Mouse (Mus musculus) MEL (cell line): Measurements from ENCODE around the gene Fev. TPM values are rescaled to one million over a fixed set of nuclear protein-coding genes. Genes with fewer than 3 reads are reported as not detected.

Source experiments
- DNase-seq: peaks from one replicate; pipeline ENCODE4 v3.0.0; 2011; ENCODE audit warnings: low read depth, low spot score
- H3K27ac ChIP-seq: 2 replicates; pipeline ENCODE4 v1.5.1; 2012; ENCODE audit warnings: low read depth, mild to moderate bottlenecking, control low read depth, low read length, moderate library complexity; ENCODE audit not compliant: control insufficient read depth
- H3K27me3 ChIP-seq, 2 experiments: fragments of 150-350 bp in 1 of 2; sonication (generic) in 1 of 2; 2 replicates each; pipeline ENCODE4 v1.6.1; 2012; ENCODE audit warnings: low read length in 2 of 2, mild to moderate bottlenecking in 2 of 2, improper control_type of control experiment in 1 of 2, moderate library complexity in 1 of 2; ENCODE audit not compliant: insufficient read depth in 2 of 2, control insufficient read depth in 1 of 2
- H3K36me3 ChIP-seq, 2 experiments: 2 replicates each; pipeline ENCODE4 v1.6.1; 2012 to 2014; ENCODE audit warnings: low read length in 2 of 2, improper control_type of control experiment in 1 of 2, inconsistent platforms in 1 of 2, mild to moderate bottlenecking in 1 of 2; ENCODE audit not compliant: insufficient read depth in 2 of 2, control insufficient read depth in 1 of 2
- H3K4me1 ChIP-seq, 2 experiments: fragments of 150-350 bp in 1 of 2; sonication (generic) in 1 of 2; 2 replicates each; pipeline ENCODE4 v1.6.1; 2012; ENCODE audit warnings: low read length in 2 of 2, improper control_type of control experiment in 1 of 2, mild to moderate bottlenecking in 1 of 2; ENCODE audit not compliant: insufficient read depth in 2 of 2, control insufficient read depth in 1 of 2
- H3K4me3 ChIP-seq, 2 experiments: fragments of 150-350 bp in 1 of 2; sonication (generic) in 1 of 2; 2 replicates each; pipeline ENCODE4 v1.5.1; 2012; ENCODE audit warnings: low read depth in 2 of 2, low read length in 2 of 2, mild to moderate bottlenecking in 2 of 2, moderate library complexity in 2 of 2, control low read depth in 1 of 2, improper control_type of control experiment in 1 of 2; ENCODE audit not compliant: control insufficient read depth in 1 of 2, insufficient read depth in 1 of 2
- H3K79me2 ChIP-seq: 2 replicates; pipeline ENCODE4 v1.6.1; 2012; ENCODE audit warnings: mild to moderate bottlenecking, low read length, moderate library complexity; ENCODE audit not compliant: control insufficient read depth, poor library complexity, insufficient read depth
- H3K9ac ChIP-seq: 2 replicates; pipeline ENCODE4 v1.6.1; 2012; ENCODE audit warnings: low read depth, mild to moderate bottlenecking, control low read depth, low read length, moderate library complexity; ENCODE audit not compliant: control insufficient read depth, poor library complexity, severe bottlenecking
- H3K9me3 ChIP-seq: fragments of 150-350 bp; sonication (generic); replicated peaks from 2 replicates; pipeline ENCODE4 v1.6.1; 2012; ENCODE audit warnings: mild to moderate bottlenecking, low read length, improper control_type of control experiment, moderate library complexity; ENCODE audit not compliant: insufficient read depth
- ETS1 ChIP-seq: IDR thresholded peaks from 2 replicates; pipeline ENCODE4 v1.6.1; 2012; ENCODE audit warnings: low read depth, mild to moderate bottlenecking, inconsistent platforms, low read length, improper control_type of control experiment, moderate library complexity
- HCFC1 ChIP-seq: IDR thresholded peaks from 2 replicates; pipeline ENCODE4 v1.6.1; 2012; ENCODE audit warnings: low read depth, mild to moderate bottlenecking, inconsistent platforms, low read length, improper control_type of control experiment, moderate library complexity
- JUND ChIP-seq: IDR thresholded peaks from 2 replicates; pipeline ENCODE4 v1.6.1; 2011; ENCODE audit warnings: low read depth, mild to moderate bottlenecking, improper control_type of control experiment, low read length
- MEF2A ChIP-seq: IDR thresholded peaks from 2 replicates; pipeline ENCODE4 v1.6.1; 2014; ENCODE audit warnings: low read depth, mild to moderate bottlenecking, inconsistent platforms, low read length, improper control_type of control experiment; ENCODE audit not compliant: poor library complexity, insufficient replicate concordance, severe bottlenecking; ENCODE audit errors: extremely low read depth
- MXI1 ChIP-seq: IDR thresholded peaks from 2 replicates; pipeline ENCODE4 v1.6.1; 2011; ENCODE audit warnings: mild to moderate bottlenecking, low read depth, low read length, improper control_type of control experiment
- MYB ChIP-seq: IDR thresholded peaks from 2 replicates; pipeline ENCODE4 v1.6.1; 2011; ENCODE audit warnings: mild to moderate bottlenecking, low read depth, low read length, improper control_type of control experiment
- MYC ChIP-seq: IDR thresholded peaks from 2 replicates; pipeline ENCODE4 v1.6.1; 2011; ENCODE audit warnings: low read depth, mild to moderate bottlenecking, low read length, improper control_type of control experiment, moderate library complexity
- NRF1 ChIP-seq: IDR thresholded peaks from 2 replicates; pipeline ENCODE4 v1.6.1; 2014; ENCODE audit warnings: low read depth, mild to moderate bottlenecking, inconsistent platforms, low read length, improper control_type of control experiment, moderate library complexity; ENCODE audit not compliant: poor library complexity, insufficient read depth, severe bottlenecking
- POLR2A ChIP-seq, 2 experiments: IDR thresholded peaks; 2 replicates each; pipeline ENCODE4 v1.6.1; 2011 to 2012; ENCODE audit warnings: low read length in 2 of 2, mild to moderate bottlenecking in 2 of 2, control low read depth in 1 of 2, improper control_type of control experiment in 1 of 2, low read depth in 1 of 2, moderate library complexity in 1 of 2; ENCODE audit not compliant: control insufficient read depth in 1 of 2, insufficient read depth in 1 of 2, poor library complexity in 1 of 2
- RAD21 ChIP-seq: IDR thresholded peaks from 2 replicates; pipeline ENCODE4 v1.6.1; 2011; ENCODE audit warnings: mild to moderate bottlenecking, low read depth, low read length, improper control_type of control experiment
- SMC3 ChIP-seq: IDR thresholded peaks from 2 replicates; pipeline ENCODE4 v1.6.1; 2011; ENCODE audit warnings: low read depth, low read length, improper control_type of control experiment
- TBP ChIP-seq: IDR thresholded peaks from 2 replicates; pipeline ENCODE4 v1.8.0; 2011; ENCODE audit warnings: low read depth, low read length, improper control_type of control experiment
- TCF12 ChIP-seq: IDR thresholded peaks from 2 replicates; pipeline ENCODE4 v1.6.1; 2014; ENCODE audit warnings: low read depth, mild to moderate bottlenecking, inconsistent platforms, low read length, improper control_type of control experiment, moderate library complexity
- UBTF ChIP-seq: IDR thresholded peaks from 2 replicates; pipeline ENCODE4 v1.6.1; 2012; ENCODE audit warnings: low read depth, mild to moderate bottlenecking, inconsistent platforms, low read length, improper control_type of control experiment, moderate library complexity, borderline replicate concordance; ENCODE audit not compliant: insufficient read depth
- USF1 ChIP-seq: IDR thresholded peaks from 2 replicates; pipeline ENCODE4 v1.6.1; 2014; ENCODE audit warnings: low read depth, mild to moderate bottlenecking, inconsistent platforms, low read length, improper control_type of control experiment, moderate library complexity
- ZKSCAN1 ChIP-seq: IDR thresholded peaks from 2 replicates; pipeline ENCODE4 v1.6.1; 2012; ENCODE audit warnings: low read depth, mild to moderate bottlenecking, inconsistent platforms, low read length, improper control_type of control experiment, moderate library complexity
- polyA plus RNA-seq, 2 experiments: library from polyadenylated mRNA; stranded (reverse) in 1 of 2; unstranded in 1 of 2; fragments of >175 nt in 1 of 2; fragments of >200 nt in 1 of 2; gene quantifications; 2 replicates each; pipeline versions ENCODE4 v1.2.1 to v1.2.4; 2012; ENCODE audit warnings: low replicate concordance in 2 of 2, low read depth in 1 of 2; ENCODE audit not compliant: insufficient read length in 2 of 2, insufficient read depth in 1 of 2, missing spikeins in 1 of 2
- total RNA-seq: library from RNA; depleted of rRNA; stranded (reverse); fragments of 300-350 nt; gene quantifications from 2 replicates; pipeline ENCODE4 v1.2.3, GENCODE M21; 2012

Fev gene
- total and polyA plus RNA-seq, 3 experiments = not detected

DNA sequence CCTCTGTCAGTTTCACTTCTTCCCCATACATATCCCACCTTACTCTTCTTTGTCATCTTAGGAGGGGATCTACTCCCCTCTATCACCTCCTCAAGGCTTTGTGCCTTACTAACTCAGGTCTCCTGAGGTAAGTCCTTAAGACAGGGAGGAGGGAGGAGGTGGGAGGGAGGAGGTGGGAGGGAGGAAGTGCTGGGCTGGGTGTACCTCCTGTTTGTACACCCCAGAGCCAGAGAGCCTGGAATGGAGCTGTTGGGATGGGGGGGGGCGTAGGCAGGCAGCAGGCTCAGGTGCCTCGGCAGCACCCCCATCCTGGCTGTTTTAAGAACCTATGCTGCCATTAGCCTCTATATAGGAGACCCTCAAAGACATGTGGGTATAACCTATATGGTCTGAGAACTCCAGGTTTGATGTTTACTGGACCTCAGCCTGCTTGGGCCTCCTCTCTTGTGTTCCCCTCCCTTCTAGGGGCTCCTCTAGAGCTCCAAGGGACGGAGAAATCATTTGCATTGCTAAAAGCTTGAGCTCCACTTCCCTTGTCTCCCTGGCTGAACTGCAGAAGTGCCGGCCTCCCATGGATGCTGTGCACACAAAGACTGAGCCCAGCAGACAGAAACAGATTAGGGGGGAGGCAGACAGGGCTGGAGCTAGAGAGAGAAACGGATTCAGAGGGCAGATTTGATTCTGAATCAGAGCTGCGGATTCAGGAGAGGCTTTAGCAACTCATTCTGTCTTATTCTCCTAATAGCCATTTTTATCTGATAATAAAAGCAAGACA lies 34.0 kb downstream of the Fev start:
- H3K79me2 ChIP-seq = no peaks in the 10 kb centered on the region
- no peak for TF ChIP-seq RAD21
- no peak for DNase-seq
- no peaks in the 10 kb centered on the region for H3K36me3 ChIP-seq
- H3K4me3 ChIP-seq = no peak overlapping the region
- H3K4me1 ChIP-seq = no peaks in the 10 kb centered on the region
- no peak overlapping the region for H3K27ac ChIP-seq
- H3K9ac ChIP-seq = no peak overlapping the region
- no peaks in the 10 kb centered on the region for H3K9me3 ChIP-seq
- H3K27me3 ChIP-seq = no peaks in the 10 kb centered on the region; a peak in 1 of 4 replicates

DNA sequence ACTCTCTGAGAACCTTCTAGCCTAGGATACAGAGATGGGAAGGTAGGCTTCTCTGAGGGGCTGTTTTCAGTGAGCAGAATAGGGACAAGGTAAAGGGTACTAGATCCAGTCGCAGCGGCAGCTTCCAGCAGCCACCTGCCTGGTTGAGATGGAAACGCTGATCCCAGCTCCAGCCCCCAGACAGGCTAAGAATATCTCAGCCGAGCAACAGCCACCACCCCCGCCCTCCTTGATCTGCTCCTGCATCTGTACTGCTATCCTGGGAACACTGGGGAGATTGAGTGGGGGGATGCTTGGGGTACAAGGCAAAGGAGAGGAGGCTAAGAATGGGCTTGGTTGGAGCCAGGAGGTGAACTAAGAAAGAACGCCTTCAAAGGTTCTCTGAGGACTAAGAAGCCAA lies 35.0 kb downstream of the Fev start:
- H3K79me2 ChIP-seq = no peaks in the 10 kb centered on the region
- H3K9ac ChIP-seq = no peak overlapping the region
- TF ChIP-seq UBTF (no peak), TBP (no peak), MEF2A (no peak), SMC3 (no peak), POLR2A (IDR thresholded peaks at IDR 0.05; ENCODE audit: control insufficient read depth in 1 of 2, insufficient read depth in 1 of 2, low read depth in 1 of 2, low read length in 2 of 2, poor library complexity in 1 of 2) (no peak), NRF1 (no peak), ETS1 (no peak), JUND (no peak), MYC (no peak), HCFC1 (no peak), TCF12 (no peak), MXI1 (no peak), MYB (no peak), ZKSCAN1 (no peak), USF1 (no peak)
- H3K4me1 ChIP-seq = no peaks in the 10 kb centered on the region
- no peaks in the 10 kb centered on the region for H3K36me3 ChIP-seq
- H3K9me3 ChIP-seq = no peaks in the 10 kb centered on the region
- no peaks in the 10 kb centered on the region; a peak in 1 of 4 replicates for H3K27me3 ChIP-seq
- H3K4me3 ChIP-seq = no peak overlapping the region
- no peak for DNase-seq
- H3K27ac ChIP-seq = no peak overlapping the region
